Mouse (Mus musculus) midbrain, embryonic 14.5 days (tissue): ENCODE measurements around the gene Clasrp. TPM values are rescaled to one million over a fixed set of nuclear protein-coding genes. Genes with fewer than 3 reads are reported as not detected.

ENCODE experiments used
- ATAC-seq: fragments of 200-750 bp; cut with Nextera tagmentation; 2 replicates; pipeline ENCODE4 v1.8.0; 2017; ENCODE audit warnings: moderate number of reproducible peaks, moderate library complexity; ENCODE audit not compliant: low FRiP score, low TSS enrichment
- DNase-seq: peaks from one replicate; pipeline ENCODE4 v3.0.0-alpha.2; 2015
- H3K27ac ChIP-seq: fragments of 300-500 bp; sonication (generic); replicated peaks from 2 replicates; pipeline ENCODE4 v1.5.1; 2014; ENCODE audit warnings: mild to moderate bottlenecking, low read depth, low read length, moderate library complexity
- H3K27me3 ChIP-seq: fragments of 300-500 bp; sonication (generic); 2 replicates; pipeline ENCODE4 v1.6.1; 2014; ENCODE audit warnings: low read length, control low read depth, mixed read lengths; ENCODE audit not compliant: control insufficient read depth, insufficient read depth
- H3K36me3 ChIP-seq: fragments of 300-500 bp; sonication (generic); 2 replicates; pipeline ENCODE4 v1.6.1; 2014; ENCODE audit warnings: low read length, control low read depth; ENCODE audit not compliant: control insufficient read depth, insufficient read depth
- H3K4me1 ChIP-seq: fragments of 300-500 bp; sonication (generic); 2 replicates; pipeline ENCODE4 v1.6.1; 2014; ENCODE audit warnings: mild to moderate bottlenecking, antibody characterized with exemption, low read length, control low read depth; ENCODE audit not compliant: control insufficient read depth, insufficient read depth
- H3K4me2 ChIP-seq: fragments of 300-500 bp; sonication (generic); 2 replicates; pipeline ENCODE4 v1.6.1; 2014; ENCODE audit warnings: mild to moderate bottlenecking, low read length, moderate library complexity
- H3K4me3 ChIP-seq: fragments of 300-500 bp; sonication (generic); replicated peaks from 2 replicates; pipeline ENCODE4 v1.5.1; 2014; ENCODE audit warnings: low read depth, low read length
- H3K9ac ChIP-seq: fragments of 300-500 bp; sonication (generic); replicated peaks from 2 replicates; pipeline ENCODE4 v1.6.1; 2014; ENCODE audit warnings: mild to moderate bottlenecking, low read length, moderate library complexity
- H3K9me3 ChIP-seq: fragments of 300-500 bp; sonication (generic); 2 replicates; pipeline ENCODE4 v1.6.1; 2016; ENCODE audit warnings: low read length, control low read depth, mixed read lengths; ENCODE audit not compliant: control insufficient read depth
- WGBS: fragments of 180-500 bp; shearing (Covaris S2); extraction: QIAGEN DNeasy Blood & Tissue Kit; methylation state at CpG from one replicate; pipeline ENCODE4 v1.1.7; 2014; 5-methylcytosine and 5-hydroxymethylcytosine counted together
- polyA plus RNA-seq: library from polyadenylated mRNA; unstranded; fragments of >200 nt; fragmentation: Nextera tagmentation; extraction: Ambion mirVana; gene quantifications from 2 replicates; pipeline ENCODE4 v1.2.1, GENCODE M21; 2014

Clasrp gene
- polyA plus RNA-seq, 1 experiment from 2014 or later: 50.4 TPM

- ATAC-seq: no peak
- Histone ChIP-seq H3K4me3 (no peak overlapping the region), H3K9ac (no peak overlapping the region), H3K4me1 (no peaks in the 10 kb centered on the region), H3K36me3 (peaks cover 92% of the 10 kb centered on the region), H3K27ac (no peak overlapping the region), H3K27me3 (no peaks in the 10 kb centered on the region), H3K4me2 (no peak overlapping the region), H3K9me3 (no peaks in the 10 kb centered on the region)
- 94% methylated on average over 10 of the region's 10 CpGs for WGBS
- DNase-seq: no peak
These were observed 11.1 kb downstream of the Clasrp start for GRCm38 (mm10) chr7:19593061-19593730.

GRCm38 (mm10) chr7:19589917-19590316 is 14.4 kb downstream of the Clasrp start:
- Histone ChIP-seq H3K27me3 (no peaks in the 10 kb centered on the region), H3K9me3 (no peaks in the 10 kb centered on the region), H3K4me3 (no peak overlapping the region), H3K4me1 (no peaks in the 10 kb centered on the region), H3K9ac (no peak overlapping the region), H3K27ac (no peak overlapping the region), H3K4me2 (no peak overlapping the region), H3K36me3 (peaks cover 99% of the 10 kb centered on the region)
- DNase-seq (peak; percentile 91), ATAC-seq (peak; percentile 54; the same call in 1 of the 2 replicates)
- WGBS: 57% methylated on average over 3 of the region's 3 CpGs

GRCm38 (mm10) chr7:19589207-19589606 is 15.1 kb downstream of the Clasrp start:
- H3K36me3 ChIP-seq: peaks cover 100% of the 10 kb centered on the region
- no peak overlapping the region for H3K27ac ChIP-seq
- H3K27me3 ChIP-seq: no peaks in the 10 kb centered on the region
- DNase-seq (peak; percentile 70), ATAC-seq (no peak)
- H3K9ac ChIP-seq: no peak overlapping the region
- 60% methylated on average over 3 of the region's 3 CpGs for WGBS
- H3K4me1 ChIP-seq: no peaks in the 10 kb centered on the region
- H3K4me2 ChIP-seq: no peak overlapping the region
- no peak overlapping the region for H3K4me3 ChIP-seq
- H3K9me3 ChIP-seq: no peaks in the 10 kb centered on the region

- Histone ChIP-seq H3K4me3 (no peak overlapping the region), H3K9me3 (no peaks in the 10 kb centered on the region), H3K36me3 (peaks cover 93% of the 10 kb centered on the region), H3K27me3 (no peaks in the 10 kb centered on the region), H3K27ac (no peak overlapping the region), H3K4me2 (no peak overlapping the region), H3K9ac (no peak overlapping the region), H3K4me1 (no peaks in the 10 kb centered on the region)
- ATAC-seq (no peak), DNase-seq (no peak)
- 76% methylated on average over 46 of the region's 46 CpGs for WGBS
These were observed 18.0 kb downstream of the Clasrp start for GRCm38 (mm10) chr7:19586269-19586668.

- ATAC-seq: no peak
- WGBS: 88% methylated on average over 8 of the region's 8 CpGs
These were observed 23.7 kb downstream of the Clasrp start for GRCm38 (mm10) chr7:19580634-19581033.

GRCm38 (mm10) chr7:19579751-19580150 is 24.5 kb downstream of the Clasrp start:
- Histone ChIP-seq H3K9ac (no peak overlapping the region), H3K36me3 (peaks cover 45% of the 10 kb centered on the region), H3K4me2 (no peak overlapping the region), H3K27ac (no peak overlapping the region), H3K9me3 (no peaks in the 10 kb centered on the region), H3K4me3 (no peak overlapping the region), H3K27me3 (peaks cover 34% of the 10 kb centered on the region), H3K4me1 (0 out of 2 replicates have a peak, but pooled peaks cover 7% of the 10 kb centered on the region)
- no peak for ATAC-seq
- no peak for DNase-seq
- 86% methylated on average over 10 of the region's 10 CpGs for WGBS

More at GRCm38 (mm10) chr7:19580634-19581033, 23.7 kb downstream of the Clasrp start:
- Histone ChIP-seq H3K4me3 (no peak overlapping the region), H3K36me3 (peaks cover 54% of the 10 kb centered on the region), H3K9me3 (no peaks in the 10 kb centered on the region), H3K27ac (no peak overlapping the region), H3K27me3 (peaks cover 31% of the 10 kb centered on the region), H3K4me1 (0 out of 2 replicates have a peak, but pooled peaks cover 7% of the 10 kb centered on the region), H3K9ac (no peak overlapping the region), H3K4me2 (no peak overlapping the region)
- no peak for DNase-seq

- H3K4me3 ChIP-seq: no peak overlapping the region
- no peak overlapping the region for H3K27ac ChIP-seq
- 64% methylated on average over 4 of the region's 4 CpGs for WGBS
- no peak overlapping the region for H3K9ac ChIP-seq
- 0 out of 2 replicates have a peak, but pooled peaks cover 7% of the 10 kb centered on the region for H3K4me1 ChIP-seq
- no peaks in the 10 kb centered on the region for H3K9me3 ChIP-seq
- peaks cover 32% of the 10 kb centered on the region for H3K36me3 ChIP-seq
- no peak overlapping the region for H3K4me2 ChIP-seq
- ATAC-seq (no peak), DNase-seq (no peak)
- peaks cover 35% of the 10 kb centered on the region for H3K27me3 ChIP-seq
These were observed 25.9 kb downstream of the Clasrp start for GRCm38 (mm10) chr7:19578436-19578835.

- Histone ChIP-seq H3K27ac (no peak overlapping the region), H3K9ac (no peak overlapping the region), H3K4me3 (no peak overlapping the region), H3K36me3 (peaks cover 30% of the 10 kb centered on the region), H3K4me2 (peak overlapping the region; percentile 44), H3K9me3 (no peaks in the 10 kb centered on the region), H3K4me1 (0 out of 2 replicates have a peak, but pooled peaks cover 7% of the 10 kb centered on the region), H3K27me3 (peaks cover 35% of the 10 kb centered on the region)
- 23% methylated on average over 10 of the region's 10 CpGs for WGBS
- no peak for ATAC-seq
- no peak for DNase-seq
These were observed 26.3 kb downstream of the Clasrp start for GRCm38 (mm10) chr7:19577877-19578414.
